Mouse (Mus musculus) B cell, adult (primary cell): ENCODE data around the gene Wdr45. TPM values are rescaled to one million over a fixed set of nuclear protein-coding genes. Genes with fewer than 3 reads are reported as not detected.

Experiments
- total RNA-seq: library from RNA; stranded (reverse); gene quantifications from 4 replicates; pipeline ENCODE4 v1.2.4, GENCODE M21; 2023; ENCODE audit not compliant: inconsistent age

Wdr45 gene
- total RNA-seq = 63.9 to 81.8 TPM (median 66.9 TPM) in 4 replicates

DNA sequence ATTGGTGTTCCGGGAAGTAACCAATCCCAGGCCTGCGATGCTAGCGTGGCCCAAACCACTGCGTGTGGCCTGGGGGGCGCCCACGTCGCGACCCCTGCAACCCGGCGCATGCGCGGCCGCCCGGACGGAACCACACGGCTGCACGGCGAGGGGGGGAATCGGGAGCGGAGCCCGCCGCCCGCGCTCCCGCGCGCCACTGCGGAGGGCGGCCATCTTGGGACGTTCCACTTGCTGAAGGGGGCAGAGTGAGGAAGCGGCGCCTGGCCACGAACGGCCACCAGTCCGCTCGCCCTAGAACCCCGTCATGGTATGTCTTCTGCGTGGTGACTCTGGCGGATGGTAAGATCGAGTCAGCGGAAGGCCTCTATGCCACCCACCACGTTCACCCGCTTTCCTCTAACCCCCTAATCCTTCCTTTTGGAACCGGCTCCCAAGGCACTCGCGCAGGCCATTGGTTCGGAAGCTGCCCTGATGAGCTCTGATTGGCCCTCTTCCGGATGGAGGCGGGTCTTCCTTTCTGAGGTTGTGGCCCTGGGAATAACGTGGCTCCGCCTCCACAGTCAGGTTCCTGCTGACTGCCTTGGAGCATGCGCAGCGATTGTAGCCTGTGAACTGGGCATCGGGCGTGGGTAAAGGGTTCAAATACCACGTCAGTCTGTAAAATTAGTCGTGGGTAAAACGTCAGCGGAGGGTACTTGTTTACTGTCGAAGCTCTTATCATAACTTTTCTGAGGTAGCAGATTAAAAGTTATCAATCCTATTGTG is at the start of gene Wdr45:
Gene Wdr45, plus strand, starts transcription at position 199 of the 765 bp plus-strand sequence.

DNA sequence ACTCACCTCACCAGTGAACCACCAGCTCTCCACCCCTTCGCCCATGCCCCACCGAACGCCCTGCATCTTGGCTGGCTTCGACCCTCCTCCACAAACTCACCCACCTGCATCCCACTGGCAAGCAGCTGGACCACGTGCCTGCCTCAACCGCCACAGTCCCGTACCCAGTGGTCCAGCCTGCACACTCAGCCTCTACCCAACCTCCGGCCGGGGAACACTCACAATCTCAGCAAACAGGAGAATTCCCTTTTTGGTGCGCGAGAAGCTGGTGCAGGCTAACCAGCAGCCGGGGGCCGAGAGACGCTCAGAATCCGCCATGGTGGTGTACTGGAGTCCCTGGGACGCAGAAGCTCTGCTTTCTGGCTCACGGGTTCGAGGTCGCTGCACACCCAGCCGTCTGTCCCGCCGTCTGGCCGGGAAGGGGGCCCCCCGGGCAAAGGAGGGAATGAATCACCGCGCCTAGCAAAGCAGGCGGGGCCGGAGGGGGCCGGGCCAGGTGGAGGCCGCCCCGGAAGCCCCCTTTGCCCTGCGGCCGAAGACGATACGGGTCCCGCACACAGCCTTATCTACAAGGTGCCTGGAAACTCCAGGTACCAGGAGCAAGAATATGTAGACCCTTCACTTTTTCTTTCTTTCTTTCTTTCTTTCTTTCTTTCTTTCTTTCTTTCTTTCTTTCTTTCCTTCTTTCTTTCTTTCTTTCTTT is 43.1 kb upstream of the Wdr45 start, which contains the start of gene Plp2:
Gene Plp2, minus strand, starts transcription at position 470 of the 703 bp plus-strand sequence.

DNA sequence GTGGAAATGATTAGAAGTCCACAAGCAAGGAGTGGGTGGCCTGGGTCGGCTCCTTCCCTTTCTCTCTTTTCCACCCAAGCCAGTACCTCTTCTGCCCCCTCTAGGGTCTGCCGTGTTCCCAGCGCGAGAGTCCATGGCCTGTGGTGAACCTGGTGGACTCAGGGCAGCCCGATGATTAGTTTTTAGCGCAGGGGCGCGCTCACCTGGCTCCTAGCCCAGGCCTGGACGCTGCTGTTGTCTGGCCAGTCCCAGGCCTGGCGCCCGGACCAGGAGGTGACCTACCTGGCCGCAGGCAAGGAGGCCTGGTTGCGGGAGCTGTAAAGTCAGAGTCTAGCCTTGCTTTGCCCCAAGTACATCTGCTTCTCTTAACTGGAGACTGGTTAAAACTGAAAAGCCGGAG is 33.3 kb upstream of the Wdr45 start, which contains the start of gene Magix:
Gene Magix, minus strand, starts transcription at position 388 of the 400 bp plus-strand sequence.

DNA sequence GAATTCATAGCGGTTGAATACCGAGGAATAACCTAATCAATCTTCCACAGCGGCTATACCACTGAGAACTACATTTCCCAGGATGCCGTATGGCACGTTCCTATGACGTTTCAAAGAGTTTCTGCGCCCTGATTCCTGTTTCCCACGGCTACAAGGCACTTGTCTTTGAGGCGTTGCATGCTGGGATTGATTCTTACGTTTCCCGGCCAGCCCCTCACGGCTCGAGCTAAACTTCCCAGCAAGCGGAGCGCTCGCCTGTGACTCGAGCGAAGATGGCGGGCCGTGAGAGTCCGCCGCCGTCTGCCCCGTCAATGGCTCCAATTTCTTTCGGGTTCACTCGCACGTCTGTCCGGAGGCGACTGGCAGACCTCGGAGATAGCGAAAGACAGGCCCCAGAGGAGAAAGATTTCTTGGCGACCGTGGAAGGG is 17.2 kb upstream of the Wdr45 start, which contains the start of gene Gpkow:
Gene Gpkow, plus strand, starts transcription at position 178 of the 428 bp plus-strand sequence.

DNA sequence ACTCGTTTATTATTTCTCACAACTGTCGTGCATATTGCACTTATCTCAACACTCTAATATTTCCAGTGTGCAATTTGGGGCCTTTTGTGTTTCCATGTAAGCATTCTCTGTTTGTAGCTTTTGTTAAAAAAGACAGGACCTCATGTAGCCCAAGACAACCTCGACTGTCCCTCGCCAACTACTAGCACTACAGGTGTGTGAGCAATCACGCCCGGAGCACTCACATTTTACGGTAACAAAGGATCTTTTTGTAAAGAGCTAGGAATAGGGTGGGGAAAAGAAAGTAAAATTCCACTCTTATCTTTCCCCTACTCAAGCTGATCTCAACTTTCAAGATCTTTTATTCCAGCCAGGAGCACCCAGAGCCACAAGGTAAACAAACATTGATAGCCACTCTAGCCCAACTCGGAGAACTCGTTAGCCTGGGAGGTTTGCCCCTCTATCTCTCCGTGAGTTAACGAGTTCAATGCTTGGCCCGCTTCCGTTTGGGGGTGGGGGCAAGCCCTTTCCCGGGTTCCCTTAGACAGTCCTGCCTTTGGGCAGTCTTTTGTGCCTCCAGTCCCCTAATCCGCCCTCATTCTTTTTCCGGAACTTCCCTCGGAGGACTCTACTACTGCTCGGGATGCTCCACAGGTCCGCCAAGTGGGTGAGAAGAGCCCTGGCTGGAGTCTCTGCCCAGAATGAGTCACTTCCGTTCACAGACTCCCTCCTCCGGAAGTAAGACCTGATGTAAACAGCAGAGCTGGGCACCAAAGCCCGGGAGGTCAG is 7.6 kb downstream of the Wdr45 start, which contains the start of gene Gm45208:
Gene Gm45208, plus strand, starts transcription at position 732 of the 768 bp plus-strand sequence.

DNA sequence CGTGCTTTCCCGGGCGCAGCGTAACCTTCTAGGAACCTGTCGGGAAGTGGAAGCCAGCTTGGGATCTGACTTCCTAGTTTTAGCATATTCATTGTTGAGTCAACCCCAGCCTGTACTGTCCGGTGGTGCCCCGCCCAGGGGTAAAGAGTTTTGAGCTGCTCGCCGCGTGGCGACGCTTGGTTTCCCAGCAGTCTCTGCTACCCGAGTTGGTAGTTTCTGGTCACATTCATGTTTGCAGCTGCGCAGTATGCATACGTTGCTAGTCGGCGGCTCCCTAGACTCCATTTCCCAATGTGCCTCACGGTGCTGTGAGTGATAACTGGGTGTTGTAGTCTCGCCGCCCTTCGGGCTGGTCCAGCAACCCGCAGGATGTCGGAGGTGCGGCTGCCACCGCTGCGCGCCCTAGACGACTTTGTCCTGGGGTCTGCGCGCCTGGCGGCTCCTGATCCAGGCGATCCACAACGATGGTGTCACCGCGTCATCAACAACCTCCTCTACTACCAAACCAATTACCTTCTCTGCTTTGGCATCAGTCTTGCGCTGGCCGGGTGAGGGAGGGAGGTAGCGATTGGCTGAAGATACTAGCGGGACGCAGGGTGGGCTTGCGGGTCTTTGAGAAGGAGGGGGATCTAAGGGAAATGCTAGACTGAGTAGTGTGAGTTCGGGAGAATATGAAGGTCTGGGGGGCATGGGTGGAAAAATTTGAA is 14.2 kb downstream of the Wdr45 start, which contains the start of gene Praf2:
Gene Praf2, plus strand, starts transcription at position 225 of the 707 bp plus-strand sequence.

DNA sequence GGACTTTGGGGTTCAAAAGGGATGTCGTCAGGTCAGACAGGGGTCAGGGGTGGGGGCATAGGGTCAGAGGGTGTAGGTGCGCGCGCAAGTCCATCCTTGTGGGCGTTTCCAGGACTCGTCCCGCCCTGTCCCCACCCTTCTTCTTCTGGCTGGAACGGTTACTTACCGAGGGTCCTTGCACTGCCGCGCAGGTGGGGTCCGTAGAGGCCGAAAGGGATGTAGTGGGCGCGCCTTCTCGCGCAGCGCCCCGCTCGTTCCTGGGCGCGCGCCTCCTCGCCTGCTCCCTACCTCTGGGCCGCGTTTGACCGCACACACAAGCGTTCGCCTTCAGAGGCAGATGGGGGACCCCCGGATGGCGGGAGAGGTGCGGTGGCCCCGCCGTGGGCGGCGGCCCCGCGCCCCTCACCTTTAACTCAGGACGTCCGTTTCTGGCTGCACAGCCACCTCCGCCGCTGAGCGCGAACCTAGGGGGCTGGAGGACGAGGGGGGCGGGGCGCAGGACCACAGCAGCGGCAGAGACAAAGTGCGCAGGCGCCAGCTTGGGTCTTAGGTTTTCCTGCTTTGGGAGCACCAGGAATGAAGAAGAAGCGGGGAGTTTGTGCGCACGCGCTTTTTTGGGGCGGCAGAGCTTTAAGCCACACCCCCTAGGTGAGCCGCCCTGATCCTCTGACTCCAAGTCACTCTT is 36.4 kb downstream of the Wdr45 start, which contains the start of gene Ccdc120:
Gene Ccdc120, minus strand, starts transcription at position 474 of the 685 bp plus-strand sequence.

DNA sequence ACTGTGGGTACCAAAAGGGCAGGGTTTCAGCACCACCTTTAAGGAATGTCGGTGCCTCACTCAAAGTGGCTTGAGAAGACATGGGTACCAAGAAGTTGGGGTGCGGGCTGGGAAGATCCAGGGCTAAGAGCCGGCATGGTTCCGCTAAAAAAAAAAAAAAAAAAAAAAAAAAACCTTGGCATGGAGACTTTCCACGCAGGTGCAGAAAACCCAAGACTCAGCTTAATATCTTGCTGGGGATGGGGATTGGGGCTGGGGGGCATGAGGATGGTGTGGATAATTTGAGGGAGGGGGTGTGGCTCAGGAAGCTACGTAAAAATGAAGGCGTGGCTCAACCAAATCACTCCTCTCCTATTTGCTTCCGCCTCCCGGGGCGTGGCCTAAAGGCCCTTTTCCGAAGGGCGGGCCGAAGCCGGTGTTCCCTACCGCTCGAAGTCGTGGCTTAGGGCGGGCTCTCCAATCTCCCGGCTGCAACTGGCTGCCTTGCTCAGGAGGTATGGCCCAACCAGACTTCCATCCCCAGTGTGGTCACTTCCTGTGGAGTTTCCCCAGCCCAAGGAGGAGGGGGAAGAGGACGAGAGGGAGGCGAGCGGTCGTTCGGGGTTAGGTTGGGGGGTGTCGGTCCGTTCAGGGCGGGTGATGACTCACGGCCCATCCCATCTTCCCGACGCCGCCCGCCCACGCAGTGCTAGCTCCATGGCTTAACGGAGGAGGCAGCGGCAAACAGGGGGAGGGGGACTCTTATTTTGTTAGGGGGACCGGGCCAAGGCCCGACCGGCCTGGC is 48.2 kb downstream of the Wdr45 start, which contains the start of gene Tfe3:
Gene Tfe3, plus strand, starts transcription at position 424 of the 784 bp plus-strand sequence.

Other genes starting within 250 kb of the Wdr45 start
- not detected in 4 replicates for gene Foxp3, start 140.7 kb upstream of the Wdr45 start, total RNA-seq
- gene Ppp1r3f, start 140.1 kb upstream of the Wdr45 start, total RNA-seq = 6.6 to 7.6 TPM (median 6.9 TPM) in 4 replicates
- 23.0 to 25.1 TPM (median 24.2 TPM) in 4 replicates for gene Ccdc22, start 108.8 kb upstream of the Wdr45 start, total RNA-seq
- gene Cacna1f, start 107.2 kb upstream of the Wdr45 start, total RNA-seq = not detected in 4 replicates
- 0.19 to 0.39 TPM (median 0.39 TPM) in 3 of 4 replicates, not detected in the other for gene Syp, start 75.9 kb upstream of the Wdr45 start, total RNA-seq
- 24.8 to 33.8 TPM (median 31.3 TPM) in 4 replicates for gene Prickle3, start 57.1 kb upstream of the Wdr45 start, total RNA-seq
- 84.5 to 110 TPM (median 102 TPM) in 4 replicates for gene Plp2, start 42.9 kb upstream of the Wdr45 start, total RNA-seq
- not detected in 4 replicates for gene Magix, start 33.1 kb upstream of the Wdr45 start, total RNA-seq
- gene Gpkow, start 17.2 kb upstream of the Wdr45 start, total RNA-seq = 48.1 to 53.2 TPM (median 52.3 TPM) in 4 replicates
- not detected in 4 replicates for gene Gm45208, start 7.9 kb downstream of the Wdr45 start, total RNA-seq
- 13.8 to 16.3 TPM (median 14.6 TPM) in 4 replicates for gene Praf2, start 14.1 kb downstream of the Wdr45 start, total RNA-seq
- not detected in 4 replicates for gene Ccdc120, start 36.6 kb downstream of the Wdr45 start, total RNA-seq
- 25.5 to 32.5 TPM (median 29.5 TPM) in 4 replicates for gene Tfe3, start 48.2 kb downstream of the Wdr45 start, total RNA-seq
- gene Gripap1, start 75.4 kb downstream of the Wdr45 start, total RNA-seq = 275 to 287 TPM (median 279 TPM) in 4 replicates
- 0.74 to 1.5 TPM (median 0.90 TPM) in 4 replicates for gene Kcnd1, start 108.0 kb downstream of the Wdr45 start, total RNA-seq
- 194 to 202 TPM (median 199 TPM) in 4 replicates for gene Otud5, start 127.0 kb downstream of the Wdr45 start, total RNA-seq
- 50.5 to 68.4 TPM (median 57.8 TPM) in 4 replicates for gene Pim2, start 163.9 kb downstream of the Wdr45 start, total RNA-seq
- gene Slc35a2, start 169.7 kb downstream of the Wdr45 start, total RNA-seq = 25.9 to 33.3 TPM (median 32.3 TPM) in 4 replicates
- gene Pqbp1, start 184.9 kb downstream of the Wdr45 start, total RNA-seq = 113 to 127 TPM (median 121 TPM) in 4 replicates
- 53.6 to 58.6 TPM (median 56.2 TPM) in 4 replicates for gene Timm17b, start 185.0 kb downstream of the Wdr45 start, total RNA-seq
- gene Gm10491, start 193.5 kb downstream of the Wdr45 start, total RNA-seq = not detected in 4 replicates
- gene Gm10490, start 195.2 kb downstream of the Wdr45 start, total RNA-seq = not detected in 4 replicates
- gene Pcsk1n, start 205.5 kb downstream of the Wdr45 start, total RNA-seq = not detected in 4 replicates
- not detected in 4 replicates for gene Eras, start 214.3 kb downstream of the Wdr45 start, total RNA-seq
- 16.5 to 22.4 TPM (median 19.2 TPM) in 4 replicates for gene Hdac6, start 233.6 kb downstream of the Wdr45 start, total RNA-seq